Mouse (Mus musculus) midbrain, postnatal 0 days (tissue): Measurements from ENCODE around the gene Lrrc57. TPM values are rescaled to one million over a fixed set of nuclear protein-coding genes. Genes with fewer than 3 reads are reported as not detected.

Experiments
- ATAC-seq: fragments of 200-750 bp; cut with Nextera tagmentation; 2 replicates; pipeline ENCODE4 v1.8.0; 2017; ENCODE audit warnings: moderate number of reproducible peaks, mild to moderate bottlenecking, moderate TSS enrichment, moderate library complexity; ENCODE audit not compliant: low FRiP score
- DNase-seq: peaks from one replicate; pipeline ENCODE4 v3.0.0-alpha.2; 2015; ENCODE audit warnings: low spot score
- H3K27ac ChIP-seq: fragments of 300-500 bp; sonication (generic); 2 replicates; pipeline ENCODE4 v1.5.1; 2014; ENCODE audit warnings: low read depth, mild to moderate bottlenecking, low read length, mixed read lengths
- H3K27me3 ChIP-seq: fragments of 300-500 bp; sonication (generic); 2 replicates; pipeline ENCODE4 v1.6.1; 2014; ENCODE audit warnings: low read length, control low read depth, mixed read lengths; ENCODE audit not compliant: insufficient read depth
- H3K36me3 ChIP-seq: fragments of 300-500 bp; sonication (generic); 2 replicates; pipeline ENCODE4 v1.6.1; 2014; ENCODE audit warnings: low read length, control low read depth, mixed read lengths; ENCODE audit not compliant: insufficient read depth
- H3K4me1 ChIP-seq: fragments of 300-500 bp; sonication (generic); 2 replicates; pipeline ENCODE4 v1.6.1; 2014; ENCODE audit warnings: mild to moderate bottlenecking, control low read depth, antibody characterized with exemption, low read length, mixed read lengths; ENCODE audit not compliant: insufficient read depth
- H3K4me2 ChIP-seq: fragments of 300-500 bp; sonication (generic); 2 replicates; pipeline ENCODE4 v1.6.1; 2014; ENCODE audit warnings: low read depth, mild to moderate bottlenecking, low read length, mixed read lengths; ENCODE audit not compliant: poor library complexity, severe bottlenecking
- H3K4me3 ChIP-seq: fragments of 300-500 bp; sonication (generic); 2 replicates; pipeline ENCODE4 v1.5.1; 2014; ENCODE audit warnings: low read depth, mild to moderate bottlenecking, low read length, moderate library complexity
- H3K9ac ChIP-seq: fragments of 300-500 bp; sonication (generic); replicated peaks from 2 replicates; pipeline ENCODE4 v1.6.1; 2014; ENCODE audit warnings: mild to moderate bottlenecking, low read length, moderate library complexity, mixed read lengths; ENCODE audit not compliant: poor library complexity, severe bottlenecking
- H3K9me3 ChIP-seq: fragments of 300-500 bp; sonication (generic); 2 replicates; pipeline ENCODE4 v1.6.1; 2016; ENCODE audit warnings: low read length, control low read depth
- CTCF ChIP-seq: IDR thresholded peaks from 2 replicates; pipeline ENCODE4 v1.5.1; 2016; ENCODE audit warnings: antibody characterized with exemption, mild to moderate bottlenecking
- WGBS: fragments of 180-500 bp; shearing (Covaris S2); extraction: QIAGEN DNeasy Blood & Tissue Kit; methylation state at CpG from one replicate; pipeline ENCODE4 v1.1.7; 2014; 5-methylcytosine and 5-hydroxymethylcytosine counted together
- polyA plus RNA-seq: library from polyadenylated mRNA; unstranded; fragments of >200 nt; fragmentation: Nextera tagmentation; extraction: Ambion mirVana; gene quantifications from 2 replicates; pipeline ENCODE4 v1.2.1, GENCODE M21; 2015
- total RNA-seq: library from RNA; depleted of rRNA; stranded (reverse); fragments of >200 nt; gene quantifications from 2 replicates; pipeline ENCODE4 v1.2.3, GENCODE M21; 2014

Gene Lrrc57
- total and polyA plus RNA-seq, 2 experiments from 2014 or later, result 22.7 to 44.9 TPM

DNA sequence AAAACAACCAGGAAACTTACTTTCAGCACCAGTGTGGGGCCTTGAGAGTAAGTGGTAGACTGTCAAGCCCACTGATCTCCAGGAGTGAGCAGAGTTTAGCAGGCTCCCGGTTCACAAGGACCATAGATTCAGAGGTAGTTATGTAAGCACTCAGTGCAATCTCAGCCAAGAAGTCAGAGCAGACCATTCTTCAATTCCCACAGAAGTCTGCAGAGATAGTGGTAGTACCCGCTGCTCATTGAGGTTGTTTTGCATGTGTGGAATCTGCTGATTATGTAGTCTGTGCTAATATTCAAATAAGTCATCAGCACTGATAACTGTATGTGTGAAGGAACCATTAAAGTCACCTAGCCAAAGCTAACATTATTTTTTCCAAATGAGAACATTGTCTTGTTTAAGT, 21.3 kb upstream of the Lrrc57 start:
- WGBS, result 71% methylated on average over 2 of the region's 2 CpGs
- TF ChIP-seq CTCF, result no peak
- DNase-seq, result no peak
- H3K9me3 ChIP-seq, result no peaks in the 10 kb centered on the region
- H3K4me1 ChIP-seq, result 0 out of 2 replicates have a peak, but pooled peaks cover 5% of the 10 kb centered on the region
- no peak overlapping the region for H3K9ac ChIP-seq
- no peak for ATAC-seq
- H3K4me3 ChIP-seq, result no peak overlapping the region
- H3K4me2 ChIP-seq, result no peak overlapping the region
- peaks cover 4% of the 10 kb centered on the region; the same call in 1 of the 2 replicates for H3K36me3 ChIP-seq
- H3K27ac ChIP-seq, result no peak overlapping the region
- no peaks in the 10 kb centered on the region for H3K27me3 ChIP-seq

DNA sequence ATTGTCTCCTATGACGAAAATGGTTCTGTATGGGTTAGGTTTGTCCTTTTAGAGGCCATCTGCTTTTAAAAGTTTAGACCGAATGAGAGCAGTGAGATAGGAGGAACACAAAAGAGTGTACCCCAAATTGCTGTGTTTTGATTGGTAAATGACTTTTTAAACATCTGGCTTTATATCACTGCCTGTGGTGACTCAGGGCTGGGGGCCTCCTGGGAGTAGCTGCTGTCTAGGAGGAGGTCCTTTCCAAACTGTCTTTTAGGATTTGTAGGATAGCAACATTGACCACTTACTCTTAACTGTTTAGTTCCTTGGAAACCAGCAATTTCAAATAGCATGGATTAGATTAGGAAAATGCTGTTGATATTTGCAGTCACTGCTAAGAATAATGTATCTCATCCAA, 20.9 kb upstream of the Lrrc57 start:
- DNase-seq (no peak), ATAC-seq (no peak)
- no peak for TF ChIP-seq CTCF
- Histone ChIP-seq H3K9ac (no peak overlapping the region), H3K36me3 (peaks cover 4% of the 10 kb centered on the region; the same call in 1 of the 2 replicates), H3K4me3 (no peak overlapping the region), H3K9me3 (no peaks in the 10 kb centered on the region), H3K4me2 (no peak overlapping the region), H3K27ac (no peak overlapping the region), H3K4me1 (0 out of 2 replicates have a peak, but pooled peaks cover 5% of the 10 kb centered on the region), H3K27me3 (no peaks in the 10 kb centered on the region)
- 81% methylated on average over 2 of the region's 2 CpGs for WGBS

DNA sequence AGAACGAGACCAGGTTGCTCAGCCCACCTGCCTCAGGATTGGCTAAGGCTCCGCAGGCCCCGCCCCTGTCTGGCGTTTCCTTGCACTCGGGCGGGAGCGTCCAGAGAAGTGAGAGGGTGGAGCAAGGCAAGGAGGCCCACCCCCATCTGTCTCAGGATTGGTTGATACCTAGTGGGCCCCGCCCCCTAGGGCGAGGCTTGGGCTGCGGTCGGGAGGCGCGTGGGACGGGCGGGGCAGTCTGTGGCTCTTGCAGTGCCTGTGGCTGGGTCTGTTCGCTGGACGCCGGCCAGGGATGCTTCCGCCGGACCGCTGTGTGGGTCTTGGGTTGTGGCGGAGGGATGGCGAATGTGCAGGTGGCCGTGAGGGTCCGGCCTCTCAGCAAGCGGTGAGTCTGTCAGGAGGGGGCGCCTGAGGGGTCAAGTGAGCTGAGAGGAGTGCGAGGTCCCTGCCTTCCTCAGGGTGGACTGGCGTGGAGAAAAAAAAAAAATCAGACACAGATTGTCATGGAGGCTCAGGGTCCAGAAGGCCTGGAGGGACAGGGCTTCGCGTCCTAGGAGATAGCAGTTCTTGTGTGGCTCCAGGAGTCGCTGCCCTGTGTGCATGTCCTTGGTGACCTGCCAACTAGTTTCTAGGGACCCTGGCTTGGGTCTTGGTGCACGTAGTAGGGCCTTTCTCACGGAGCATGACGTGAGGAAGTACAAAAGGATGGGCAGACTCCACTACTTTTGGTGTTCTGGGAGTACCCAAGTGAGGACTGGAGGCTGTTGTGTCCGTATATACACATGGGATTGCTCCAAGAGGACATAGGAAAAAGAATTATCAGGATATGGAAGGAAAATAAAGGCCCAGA, 19.8 kb upstream of the Lrrc57 start, which contains the start of gene Stard9:
Stard9 (plus strand) TSS at position 236 of the 850 bp plus-strand sequence.
- no peaks in the 10 kb centered on the region for H3K9me3 ChIP-seq
- 2% methylated on average over 33 of the region's 36 CpGs for WGBS
- peak within 1 kb of the TSS; percentile 60 for H3K9ac ChIP-seq
- H3K4me2 ChIP-seq, result peak within 1 kb of the TSS; percentile 75
- peak within 1 kb of the TSS; percentile 63 for H3K4me3 ChIP-seq
- H3K4me1 ChIP-seq, result 0 out of 2 replicates have a peak, but pooled peaks cover 5% of the 10 kb centered on the region
- peak; percentile 100 for DNase-seq
- ATAC-seq, result peak; percentile 100
- TF ChIP-seq CTCF, result peak; percentile 34; the same call in 1 of the 2 replicates
- peak within 1 kb of the TSS; percentile 43; the same call in 1 of the 2 replicates for H3K27ac ChIP-seq
- H3K36me3 ChIP-seq, result no peaks in the 10 kb centered on the region
- no peaks in the 10 kb centered on the region for H3K27me3 ChIP-seq

DNA sequence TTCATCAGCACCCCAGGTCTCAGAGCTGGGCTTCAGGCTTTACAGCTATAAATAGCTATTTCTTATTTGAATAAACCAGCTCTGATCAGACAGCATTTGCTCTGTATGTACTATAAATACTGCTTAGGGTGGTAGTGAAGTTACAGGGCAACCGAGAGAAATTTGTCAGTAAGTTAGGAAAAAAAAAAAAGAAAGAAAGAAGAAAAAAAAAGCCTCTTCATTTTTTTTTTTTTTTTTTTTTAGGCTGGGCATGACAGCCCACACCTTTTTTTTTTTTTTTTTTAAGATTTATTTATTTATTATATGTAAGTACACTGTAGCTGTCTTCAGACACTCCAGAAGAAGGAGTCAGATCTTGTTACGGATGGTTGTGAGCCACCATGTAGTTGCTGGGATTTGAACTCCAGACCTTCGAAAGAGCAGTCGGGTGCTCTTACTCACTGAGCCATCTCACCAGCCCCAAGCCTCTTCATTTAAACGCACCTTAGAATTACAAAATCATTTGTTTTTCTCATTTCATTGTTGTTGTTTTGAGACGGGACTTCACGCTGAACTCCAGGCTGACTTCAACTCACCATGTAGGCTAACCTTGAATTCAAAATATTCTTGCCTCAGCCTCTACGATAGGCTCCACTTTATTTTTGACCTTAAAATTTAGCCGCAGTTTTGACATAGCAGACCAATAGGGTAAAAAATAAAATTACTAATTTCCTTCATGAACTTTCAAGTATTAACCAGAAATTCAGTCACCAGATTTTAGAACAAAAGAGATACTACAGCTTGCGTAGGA, 19.0 kb upstream of the Lrrc57 start:
- WGBS, result 29% methylated on average over 10 of the region's 10 CpGs
- Histone ChIP-seq H3K27ac (no peak overlapping the region), H3K36me3 (no peaks in the 10 kb centered on the region), H3K27me3 (no peaks in the 10 kb centered on the region), H3K4me2 (peak overlapping the region; percentile 32), H3K9me3 (no peaks in the 10 kb centered on the region), H3K9ac (no peak overlapping the region), H3K4me3 (peak overlapping the region; percentile 63), H3K4me1 (0 out of 2 replicates have a peak, but pooled peaks cover 5% of the 10 kb centered on the region)
- TF ChIP-seq CTCF, result no peak
- DNase-seq (peak; percentile 6), ATAC-seq (no peak)

DNA sequence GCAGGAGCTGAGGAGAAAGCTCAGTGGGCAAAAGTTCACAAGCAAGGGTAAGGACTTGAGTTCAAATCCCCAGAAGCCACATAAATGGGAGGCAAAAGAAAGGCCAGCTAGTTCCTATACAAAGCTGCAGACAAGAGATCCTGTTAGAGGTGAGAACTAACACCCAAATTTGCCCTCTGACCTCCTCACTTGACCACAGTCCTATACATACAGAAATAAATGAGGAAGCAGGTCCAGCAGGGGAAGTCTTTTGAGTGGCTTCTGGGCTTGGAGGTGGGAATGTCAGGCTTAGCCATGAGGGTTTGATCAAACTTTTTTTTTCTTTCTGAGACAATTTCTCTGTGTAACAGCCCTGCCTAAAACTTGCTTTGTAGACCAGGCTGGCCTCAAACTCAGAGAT, 13.6 kb upstream of the Lrrc57 start:
- DNase-seq (no peak), ATAC-seq (no peak)
- Histone ChIP-seq H3K4me3 (no peak overlapping the region), H3K36me3 (peaks cover 10% of the 10 kb centered on the region), H3K9me3 (no peaks in the 10 kb centered on the region), H3K4me2 (no peak overlapping the region), H3K9ac (no peak overlapping the region), H3K4me1 (no peaks in the 10 kb centered on the region), H3K27me3 (no peaks in the 10 kb centered on the region), H3K27ac (no peak overlapping the region)
- no peak for TF ChIP-seq CTCF
